Mouse (Mus musculus) embryonic stem cell, embryonic (primary cell): Measurements from ENCODE around the gene Foxp1.

Experiments
- CTCF ChIA-PET, 4 experiments: fragments of 300-600 bp in 2 of 4; fragments of 350-600 bp in 2 of 4; sonication (Branson Sonifier 250); formaldehyde crosslinking; loops; one replicate each; lab custom pipeline; 2022; ENCODE audit warnings: inconsistent platforms in 2 of 4; lab: Charles Lee
- POLR2A ChIA-PET, 4 experiments: fragments of 300-600 bp in 2 of 4; fragments of 350-600 bp in 2 of 4; sonication (Branson Sonifier 250); formaldehyde crosslinking; loops; one replicate each; lab custom pipeline; 2022; ENCODE audit warnings: antibody characterized with exemption in 4 of 4, inconsistent platforms in 1 of 4; lab: Charles Lee

The Foxp1 gene

GRCm38 (mm10) chr6:99073303-99074271, 448.9 kb downstream of the Foxp1 start:
- ChIA-PET POLR2A (interaction anchor here in 1 of 4 experiments (0.5 kb wide), 1 partner anchor 97 kb away, joined by 3 read pairs; no protein-coding TSS in a partner anchor), CTCF (interaction anchor here in 1 of 4 experiments (0.6 kb wide), 1 partner anchor 290 kb away, joined by 3 read pairs; no protein-coding TSS in a partner anchor)

- CTCF ChIA-PET, result no interaction called here
- POLR2A ChIA-PET, result no interaction called here
Measured at GRCm38 (mm10) chr6:99070710-99071109, 451.8 kb downstream of the Foxp1 start.

GRCm38 (mm10) chr6:99069726-99070125, 452.8 kb downstream of the Foxp1 start:
- CTCF ChIA-PET, result no interaction called here

GRCm38 (mm10) chr6:99065569-99066353, 456.8 kb downstream of the Foxp1 start:
- POLR2A ChIA-PET, result no interaction called here

More at GRCm38 (mm10) chr6:99069726-99070125, 452.8 kb downstream of the Foxp1 start:
- POLR2A ChIA-PET, result no interaction called here

GRCm38 (mm10) chr6:99063982-99064484, 458.5 kb downstream of the Foxp1 start:
- ChIA-PET CTCF (no interaction called here), POLR2A (interaction anchor here in 1 of 4 experiments (1.4 kb wide), 1 partner anchor 10 kb away, joined by 3 read pairs; no protein-coding TSS in a partner anchor)

More at GRCm38 (mm10) chr6:99065569-99066353, 456.8 kb downstream of the Foxp1 start:
- CTCF ChIA-PET, result no interaction called here

- CTCF ChIA-PET, result interaction anchor here in 1 of 4 experiments (0.6 kb wide), 1 partner anchor 14 kb away, joined by 6 read pairs; no protein-coding TSS in a partner anchor
Measured at GRCm38 (mm10) chr6:99062931-99063330, 459.6 kb downstream of the Foxp1 start.

GRCm38 (mm10) chr6:99058688-99059087, 463.8 kb downstream of the Foxp1 start:
- CTCF ChIA-PET, result no interaction called here
- POLR2A ChIA-PET, result no interaction called here

More at GRCm38 (mm10) chr6:99062931-99063330, 459.6 kb downstream of the Foxp1 start:
- POLR2A ChIA-PET, result interaction anchor here in 2 of 4 experiments (0.6 to 1.4 kb wide), 2 partner anchors 9 to 178 kb away, joined by 3 read pairs; no protein-coding TSS in a partner anchor

GRCm38 (mm10) chr6:99057113-99057553, 465.4 kb downstream of the Foxp1 start:
- ChIA-PET POLR2A (no interaction called here), CTCF (interaction anchor here in 3 of 4 experiments (0.6 to 0.9 kb wide), 3 partner anchors 63 to 530 kb away, joined by 3 to 5 read pairs (median 3); no protein-coding TSS in a partner anchor)

GRCm38 (mm10) chr6:99056379-99056778, 466.1 kb downstream of the Foxp1 start:
- CTCF ChIA-PET, result no interaction called here
- POLR2A ChIA-PET, result no interaction called here

GRCm38 (mm10) chr6:99053998-99054397, 468.5 kb downstream of the Foxp1 start:
- CTCF ChIA-PET, result no interaction called here
- POLR2A ChIA-PET, result interaction anchor here in 1 of 4 experiments (1.3 kb wide), 1 partner anchor 10 kb away, joined by 3 read pairs; no protein-coding TSS in a partner anchor

- ChIA-PET CTCF (no interaction called here), POLR2A (interaction anchor here in 1 of 4 experiments (1.3 kb wide), 1 partner anchor 10 kb away, joined by 3 read pairs; no protein-coding TSS in a partner anchor)
Measured at GRCm38 (mm10) chr6:99053111-99053510, 469.4 kb downstream of the Foxp1 start.

- CTCF ChIA-PET, result no interaction called here
- POLR2A ChIA-PET, result no interaction called here
Measured at GRCm38 (mm10) chr6:99051724-99052123, 470.8 kb downstream of the Foxp1 start.

- ChIA-PET POLR2A (no interaction called here), CTCF (no interaction called here)
Measured at GRCm38 (mm10) chr6:99050288-99051006, 472.1 kb downstream of the Foxp1 start.

- CTCF ChIA-PET, result no interaction called here
- POLR2A ChIA-PET, result interaction anchor here in 1 of 4 experiments (0.6 kb wide), 1 partner anchor 477 kb away, joined by 6 read pairs; no protein-coding TSS in a partner anchor
Measured at GRCm38 (mm10) chr6:99047322-99047721, 475.2 kb downstream of the Foxp1 start.

GRCm38 (mm10) chr6:99045845-99046788, 476.4 kb downstream of the Foxp1 start:
- CTCF ChIA-PET, result interaction anchor here in 1 of 4 experiments (0.6 to 0.7 kb wide), 2 partner anchors 53 to 577 kb away, joined by 3 to 4 read pairs; no protein-coding TSS in a partner anchor
- POLR2A ChIA-PET, result interaction anchor here in 1 of 4 experiments (0.7 kb wide), 1 partner anchor 1141 kb away, joined by 7 read pairs; no protein-coding TSS in a partner anchor

GRCm38 (mm10) chr6:99043932-99044664, 478.4 kb downstream of the Foxp1 start:
- CTCF ChIA-PET, result no interaction called here
- POLR2A ChIA-PET, result interaction anchor here in 2 of 4 experiments (0.7 to 1.0 kb wide), 3 partner anchors 9 to 240 kb away, joined by 3 read pairs; no protein-coding TSS in a partner anchor
